Mouse (Mus musculus): ENCODE measurements at regions not wholly inside any gene's neighbourhood (a gene's known extent, or its start where the extent isn't known, plus 50 kb on each side); places are given as distances from the start of the nearest gene placed in this dataset.
"Not testable (repeated sequence)": the region's sequence is repeated elsewhere in the genome, so short reads cannot be mapped to it uniquely, and the experiment has no call there.

- Histone ChIP-seq H3K4me3 (replicated peaks) (no peak overlapping the region), H3K27me3 (no peaks in the 10 kb centered on the region), H3K9ac (replicated peaks) (no peak overlapping the region), H3K4me2 (no peak overlapping the region), H3K4me1 (replicated peaks) (peaks cover 20% of the 10 kb centered on the region), H3K36me3 (no peaks in the 10 kb centered on the region), H3K27ac (no peak overlapping the region), H3K9me3 (no peaks in the 10 kb centered on the region)
- no peak for ATAC-seq (ENCODE audit: insufficient number of reproducible peaks, insufficient read depth, low FRiP score, low TSS enrichment, low read depth)
- WGBS = 85% methylated on average over 4 of the region's 4 CpGs
These were observed 127.7 kb upstream of the Intu start for GRCm38 (mm10) chr3:40403402-40403801.

GRCm38 (mm10) chr3:40405095-40405948 lies 125.8 kb upstream of the Intu start:
- WGBS = 36% methylated on average over 18 of the region's 18 CpGs
- no peaks in the 10 kb centered on the region for H3K27me3 ChIP-seq

DNA sequence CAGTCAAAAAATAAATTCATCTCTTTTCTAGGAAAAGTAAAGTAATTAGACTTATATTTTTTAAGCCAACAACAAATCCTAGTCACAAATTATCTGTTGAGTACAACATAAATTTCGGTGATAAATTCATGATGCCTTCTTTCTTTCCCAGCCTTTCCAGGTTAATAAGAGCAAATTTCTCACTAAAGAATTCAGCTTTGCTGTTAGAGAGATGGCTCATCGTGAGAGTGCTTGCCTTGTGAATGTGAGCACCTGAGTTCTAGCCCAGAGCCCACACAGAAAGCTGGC lies 125.2 kb upstream of the Intu start:
- H3K9me3 ChIP-seq = no peaks in the 10 kb centered on the region
- peaks cover 22% of the 10 kb centered on the region for H3K4me1 ChIP-seq (replicated peaks)
- no peaks in the 10 kb centered on the region for H3K27me3 ChIP-seq
- no peaks in the 10 kb centered on the region for H3K36me3 ChIP-seq
- no peak for ATAC-seq (ENCODE audit: insufficient number of reproducible peaks, insufficient read depth, low FRiP score, low TSS enrichment, low read depth)
- H3K4me3 ChIP-seq (replicated peaks) = no peak overlapping the region
- WGBS = 48% methylated on average over 2 of the region's 2 CpGs
- no peak overlapping the region for H3K9ac ChIP-seq (replicated peaks)
- H3K4me2 ChIP-seq = no peak overlapping the region
- peak overlapping the region; percentile 78 for H3K27ac ChIP-seq

More at GRCm38 (mm10) chr3:40405095-40405948, 125.8 kb upstream of the Intu start:
- Histone ChIP-seq H3K27ac (peak overlapping the region; percentile 87), H3K9me3 (no peaks in the 10 kb centered on the region), H3K4me3 (replicated peaks) (no peak overlapping the region), H3K4me2 (no peak overlapping the region), H3K36me3 (no peaks in the 10 kb centered on the region), H3K4me1 (replicated peaks) (peaks cover 22% of the 10 kb centered on the region), H3K9ac (replicated peaks) (no peak overlapping the region)
- peak; percentile 69 for ATAC-seq (ENCODE audit: insufficient number of reproducible peaks, insufficient read depth, low FRiP score, low TSS enrichment, low read depth)

- Histone ChIP-seq H3K27ac (peak overlapping the region; percentile 69), H3K9ac (replicated peaks) (no peak overlapping the region), H3K27me3 (no peaks in the 10 kb centered on the region), H3K9me3 (no peaks in the 10 kb centered on the region), H3K4me3 (replicated peaks) (no peak overlapping the region), H3K4me1 (replicated peaks) (peaks cover 32% of the 10 kb centered on the region), H3K4me2 (no peak overlapping the region), H3K36me3 (no peaks in the 10 kb centered on the region)
- no peak for ATAC-seq (ENCODE audit: insufficient number of reproducible peaks, insufficient read depth, low FRiP score, low TSS enrichment, low read depth)
- WGBS = 42% methylated on average over 5 of the region's 5 CpGs
These were observed 122.1 kb upstream of the Intu start for GRCm38 (mm10) chr3:40408921-40409488.

- H3K4me3 ChIP-seq (replicated peaks) = no peak overlapping the region
- H3K9me3 ChIP-seq = no peaks in the 10 kb centered on the region
- 65% methylated on average over 4 of the region's 4 CpGs for WGBS
- H3K4me2 ChIP-seq = no peak overlapping the region
- no peaks in the 10 kb centered on the region for H3K27me3 ChIP-seq
- no peak overlapping the region for H3K27ac ChIP-seq
- no peak for ATAC-seq (ENCODE audit: insufficient number of reproducible peaks, insufficient read depth, low FRiP score, low TSS enrichment, low read depth)
- no peak overlapping the region for H3K9ac ChIP-seq (replicated peaks)
- H3K36me3 ChIP-seq = no peaks in the 10 kb centered on the region
- peaks cover 26% of the 10 kb centered on the region for H3K4me1 ChIP-seq (replicated peaks)
These were observed 120.3 kb upstream of the Intu start for GRCm38 (mm10) chr3:40410749-40411310.

GRCm38 (mm10) chr3:40425183-40425844 lies 105.8 kb upstream of the Intu start:
- H3K9me3 ChIP-seq; H3K9ac ChIP-seq (replicated peaks); H3K4me1 ChIP-seq (replicated peaks); ATAC-seq (ENCODE audit: insufficient number of reproducible peaks, insufficient read depth, low FRiP score, low TSS enrichment, low read depth); H3K27ac ChIP-seq; H3K36me3 ChIP-seq; H3K27me3 ChIP-seq; H3K4me2 ChIP-seq; H3K4me3 ChIP-seq (replicated peaks): not testable (repeated sequence)
- WGBS = 62% methylated on average over 18 of the region's 18 CpGs

DNA sequence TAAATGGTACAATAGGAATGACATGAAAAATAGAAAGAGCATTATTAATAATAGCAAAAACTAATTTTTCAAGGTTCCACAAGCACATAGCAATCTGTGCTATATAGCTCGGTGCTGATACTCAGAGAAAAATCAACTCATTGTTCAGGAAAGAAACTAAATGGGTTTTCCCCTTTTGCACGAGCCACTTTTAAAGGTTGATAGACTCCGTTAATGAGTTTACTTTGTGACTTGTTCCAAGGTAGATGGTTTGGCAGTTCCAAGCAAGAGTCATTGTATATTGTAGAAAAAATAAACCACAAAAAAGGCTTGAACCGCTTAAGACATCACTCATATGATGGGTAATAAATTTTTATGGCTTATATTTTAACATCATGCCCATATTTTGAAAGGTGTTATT lies 105.0 kb upstream of the Intu start:
- H3K4me2 ChIP-seq = no peak overlapping the region
- no peaks in the 10 kb centered on the region for H3K27me3 ChIP-seq
- H3K4me3 ChIP-seq (replicated peaks) = no peak overlapping the region
- H3K9ac ChIP-seq (replicated peaks) = no peak overlapping the region
- ATAC-seq (ENCODE audit: insufficient number of reproducible peaks, insufficient read depth, low FRiP score, low TSS enrichment, low read depth) = no peak
- no peaks in the 10 kb centered on the region for H3K9me3 ChIP-seq
- H3K4me1 ChIP-seq (replicated peaks) = 0 out of 2 replicates have a peak, but pooled peaks cover 3% of the 10 kb centered on the region
- 64% methylated on average over 4 of the region's 4 CpGs for WGBS
- no peaks in the 10 kb centered on the region for H3K36me3 ChIP-seq
- no peak overlapping the region for H3K27ac ChIP-seq

DNA sequence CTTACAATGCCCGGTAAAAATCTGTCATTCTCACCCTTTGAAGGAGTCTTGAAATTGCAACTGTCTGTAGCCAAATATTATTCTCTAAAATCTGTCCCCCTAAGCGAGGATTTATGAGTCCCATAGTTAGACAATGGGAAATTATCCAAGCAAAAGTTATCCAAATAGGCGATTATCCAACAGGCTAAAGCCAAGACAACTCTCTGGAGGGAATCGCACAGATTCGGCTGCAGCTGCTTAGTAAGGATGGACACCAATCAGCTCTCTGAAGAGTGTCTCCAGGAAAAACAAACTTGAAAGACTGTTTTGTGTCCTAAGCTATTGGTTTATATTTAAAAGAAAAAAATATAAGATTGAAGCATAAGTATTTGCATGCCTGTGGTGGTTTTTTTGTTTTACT lies 103.1 kb upstream of the Intu start:
- H3K36me3 ChIP-seq = no peaks in the 10 kb centered on the region
- H3K4me3 ChIP-seq (replicated peaks) = no peak overlapping the region
- H3K9ac ChIP-seq (replicated peaks) = no peak overlapping the region
- H3K4me2 ChIP-seq = no peak overlapping the region
- H3K9me3 ChIP-seq = no peaks in the 10 kb centered on the region
- ATAC-seq (ENCODE audit: insufficient number of reproducible peaks, insufficient read depth, low FRiP score, low TSS enrichment, low read depth) = no peak
- H3K27me3 ChIP-seq = no peaks in the 10 kb centered on the region
- 83% methylated on average over 5 of the region's 5 CpGs for WGBS
- H3K27ac ChIP-seq = no peak overlapping the region
- 0 out of 2 replicates have a peak, but pooled peaks cover 3% of the 10 kb centered on the region for H3K4me1 ChIP-seq (replicated peaks)

- WGBS = 85% methylated on average over 4 of the region's 4 CpGs
- H3K27ac ChIP-seq = no peak overlapping the region
- H3K36me3 ChIP-seq = no peaks in the 10 kb centered on the region
- H3K4me1 ChIP-seq (replicated peaks) = peaks cover 11% of the 10 kb centered on the region
- no peaks in the 10 kb centered on the region for H3K9me3 ChIP-seq
- H3K27me3 ChIP-seq = no peaks in the 10 kb centered on the region
- ATAC-seq (ENCODE audit: insufficient number of reproducible peaks, insufficient read depth, low FRiP score, low TSS enrichment, low read depth) = no peak
- no peak overlapping the region for H3K4me2 ChIP-seq
- H3K4me3 ChIP-seq (replicated peaks) = no peak overlapping the region
- no peak overlapping the region for H3K9ac ChIP-seq (replicated peaks)
These were observed 92.8 kb upstream of the Intu start for GRCm38 (mm10) chr3:40438251-40438650.

- WGBS = 54% methylated on average over 14 of the region's 14 CpGs
- Histone ChIP-seq H3K9ac (replicated peaks) (no peak overlapping the region), H3K4me2 (peak overlapping the region; percentile 13; the same call in 1 of the 2 replicates), H3K9me3 (no peaks in the 10 kb centered on the region), H3K36me3 (no peaks in the 10 kb centered on the region), H3K27me3 (no peaks in the 10 kb centered on the region), H3K4me1 (replicated peaks) (peaks cover 17% of the 10 kb centered on the region), H3K27ac (peak overlapping the region; percentile 67; the same call in 1 of the 2 replicates), H3K4me3 (replicated peaks) (no peak overlapping the region)
- ATAC-seq (ENCODE audit: insufficient number of reproducible peaks, insufficient read depth, low FRiP score, low TSS enrichment, low read depth) = no peak
These were observed 89.7 kb upstream of the Intu start for GRCm38 (mm10) chr3:40441092-40442036.

Data from limb, embryonic 12.5 days (tissue).